Mouse (Mus musculus): ENCODE measurements at regions not wholly inside any gene's neighbourhood (a gene's known extent, or its start where the extent isn't known, plus 50 kb on each side); places are given as distances from the start of the nearest gene placed in this dataset.
"Not testable (repeated sequence)": the region's sequence is repeated elsewhere in the genome, so short reads cannot be mapped to it uniquely, and the experiment has no call there.

GRCm38 (mm10) chr12:3188734-3189275, 121.0 kb downstream of the Rab10 start:
- not testable (repeated sequence) for DNase-seq (ENCODE audit: low spot score)

GRCm38 (mm10) chr12:3188137-3188536, 121.6 kb downstream of the Rab10 start:
- no peak for DNase-seq (ENCODE audit: low spot score)

GRCm38 (mm10) chr12:3173325-3173724, 136.4 kb downstream of the Rab10 start:
- DNase-seq (ENCODE audit: low spot score) = no peak

- not testable (repeated sequence) for DNase-seq (ENCODE audit: low spot score)
These were observed 140.0 kb downstream of the Rab10 start for GRCm38 (mm10) chr12:3169705-3170287.

DNA sequence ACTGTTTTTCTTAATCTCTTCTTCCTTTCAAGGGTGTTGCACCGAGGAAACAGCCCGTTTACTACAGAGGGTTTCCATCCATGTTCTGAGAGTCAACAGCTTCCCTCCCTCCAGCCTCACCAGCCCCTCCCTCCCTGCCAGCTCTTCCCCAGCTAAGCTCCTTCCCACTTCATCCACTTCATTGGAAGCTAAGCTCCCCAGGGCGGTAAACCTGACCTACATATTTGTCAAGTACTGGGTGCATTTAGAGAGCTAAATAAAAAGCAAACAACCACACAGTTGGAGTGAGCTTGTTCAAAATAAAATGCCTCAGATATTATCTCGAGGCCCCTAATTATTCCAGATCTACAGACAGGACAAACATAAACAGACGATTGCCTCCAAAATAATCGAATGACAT, 148.1 kb downstream of the Rab10 start:
- DNase-seq (ENCODE audit: low spot score) = not testable (repeated sequence)

DNA sequence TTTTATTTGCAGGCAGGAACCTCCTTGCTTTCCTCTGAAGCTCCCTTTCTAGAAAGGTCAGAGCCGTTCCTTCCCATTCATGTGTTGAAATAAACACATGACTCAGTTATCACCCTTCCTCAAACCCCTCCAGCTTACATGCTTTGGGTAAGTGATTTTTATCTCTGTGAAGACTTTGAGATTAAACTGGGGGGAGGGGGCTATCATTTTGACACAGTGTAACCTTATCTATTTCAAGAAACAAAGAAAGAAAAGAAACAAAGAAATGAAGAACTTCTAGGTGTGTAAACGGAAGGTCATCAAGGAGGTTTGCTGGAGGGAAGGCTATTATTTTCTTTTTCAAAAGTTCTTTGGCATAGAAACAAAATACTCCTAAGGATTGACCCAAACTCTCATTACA, 151.0 kb downstream of the Rab10 start:
- not testable (repeated sequence) for DNase-seq (ENCODE audit: low spot score)

GRCm38 (mm10) chr12:3153705-3154104, 156.1 kb downstream of the Rab10 start:
- not testable (repeated sequence) for DNase-seq (ENCODE audit: low spot score)

GRCm38 (mm10) chr12:3132553-3132952, 177.2 kb downstream of the Rab10 start:
- DNase-seq (ENCODE audit: low spot score) = not testable (repeated sequence)

DNA sequence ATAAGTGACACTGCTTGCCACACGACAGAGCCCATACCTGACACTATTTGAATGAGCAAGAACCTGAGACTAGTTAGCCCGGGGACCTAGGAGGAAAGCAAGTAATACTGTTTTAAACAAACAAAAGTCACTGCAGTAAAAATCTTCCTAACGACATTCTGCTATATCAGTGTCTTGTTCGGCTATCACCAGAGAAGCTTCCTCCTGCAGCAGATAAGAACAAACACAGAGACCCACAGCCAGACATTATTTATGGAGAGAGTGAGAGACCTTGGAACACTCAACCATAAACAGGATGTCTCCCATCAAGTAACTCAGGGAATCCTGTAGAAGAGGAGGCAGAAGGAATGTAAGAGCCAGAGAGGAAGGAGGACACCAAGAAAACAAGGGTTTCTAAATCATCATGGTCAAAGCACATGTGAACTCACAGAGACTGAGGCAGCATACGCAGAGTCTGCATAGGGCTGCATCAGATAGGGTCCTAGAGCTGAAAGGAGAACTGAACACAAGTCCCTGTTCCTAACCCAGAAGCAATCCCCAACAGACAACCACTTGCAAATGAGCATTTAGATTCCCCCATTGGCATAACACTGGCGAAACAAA, 178.5 kb downstream of the Rab10 start:
- DNase-seq (ENCODE audit: low spot score) = not testable (repeated sequence)

- not testable (repeated sequence) for DNase-seq (ENCODE audit: low spot score)
These were observed 182.4 kb downstream of the Rab10 start for GRCm38 (mm10) chr12:3127336-3127735.

- DNase-seq (ENCODE audit: low spot score) = no peak
These were observed 185.7 kb downstream of the Rab10 start for GRCm38 (mm10) chr12:3124036-3124435.

DNA sequence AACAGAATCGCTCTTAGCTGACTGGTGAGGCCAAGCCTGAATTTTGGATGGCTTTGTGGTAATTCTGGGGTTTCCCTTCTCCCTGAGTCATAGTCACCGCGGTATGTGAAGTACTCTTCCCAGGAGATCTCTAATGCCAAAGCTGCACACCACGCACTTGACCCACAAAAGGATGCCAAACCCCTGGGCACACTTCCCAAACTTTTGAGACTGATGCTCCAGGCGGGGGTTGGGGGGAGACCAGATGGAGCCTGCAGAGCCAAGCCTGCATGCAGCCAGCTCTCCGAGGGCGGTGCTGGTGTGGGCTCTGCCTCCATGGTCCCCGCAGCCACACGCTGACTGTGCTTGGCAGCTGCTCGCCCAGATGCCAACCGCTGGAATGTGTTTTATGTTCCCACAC, 199.2 kb downstream of the Rab10 start:
- not testable (repeated sequence) for DNase-seq (ENCODE audit: low spot score)

DNA sequence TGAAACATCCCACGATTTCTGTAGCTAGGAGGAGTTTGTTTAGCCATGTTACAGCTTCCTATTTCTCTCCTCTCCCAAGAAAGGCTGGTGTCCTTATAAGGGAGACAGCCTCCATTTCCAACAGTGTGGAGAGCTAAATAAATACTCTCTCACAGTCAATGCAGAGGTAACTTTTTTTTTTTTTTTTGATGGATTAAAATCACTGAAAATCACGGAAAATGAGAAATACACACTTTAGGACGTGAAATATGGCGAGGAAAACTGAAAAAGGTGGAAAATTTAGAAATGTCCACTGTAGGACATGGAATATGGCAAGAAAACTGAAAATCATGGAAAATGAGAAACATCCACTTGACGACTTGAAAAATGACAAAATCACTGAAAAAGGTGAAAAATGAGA, 200.1 kb downstream of the Rab10 start:
- DNase-seq (ENCODE audit: low spot score) = peak; percentile 99

- not testable (repeated sequence) for DNase-seq (ENCODE audit: low spot score)
These were observed 207.8 kb downstream of the Rab10 start for GRCm38 (mm10) chr12:3101963-3102362.

GRCm38 (mm10) chr12:3098175-3098574, 211.6 kb downstream of the Rab10 start:
- peak; percentile 2 for DNase-seq (ENCODE audit: low spot score)

DNA sequence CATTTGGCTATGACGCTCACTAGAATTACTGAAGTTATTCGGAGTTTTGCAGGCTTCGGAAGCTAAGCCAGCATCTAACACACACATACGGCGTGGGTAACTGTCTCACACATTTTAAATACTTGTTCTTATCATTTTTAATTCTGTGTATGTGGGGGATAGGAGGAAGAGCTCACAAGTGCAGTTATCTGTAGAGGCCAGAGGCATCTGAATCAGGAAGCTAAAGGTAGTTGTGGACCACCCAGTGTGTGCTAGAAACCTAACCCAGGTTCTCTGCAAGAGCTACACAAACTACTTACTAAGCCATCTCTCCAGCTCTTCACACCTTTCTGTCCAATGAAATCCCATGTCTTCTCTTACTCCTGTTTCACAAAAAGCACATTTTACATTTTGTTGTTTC, 215.3 kb downstream of the Rab10 start:
- DNase-seq (ENCODE audit: low spot score) = no peak

- DNase-seq (ENCODE audit: low spot score) = not testable (repeated sequence)
These were observed 216.8 kb downstream of the Rab10 start for GRCm38 (mm10) chr12:3092974-3093373.

DNA sequence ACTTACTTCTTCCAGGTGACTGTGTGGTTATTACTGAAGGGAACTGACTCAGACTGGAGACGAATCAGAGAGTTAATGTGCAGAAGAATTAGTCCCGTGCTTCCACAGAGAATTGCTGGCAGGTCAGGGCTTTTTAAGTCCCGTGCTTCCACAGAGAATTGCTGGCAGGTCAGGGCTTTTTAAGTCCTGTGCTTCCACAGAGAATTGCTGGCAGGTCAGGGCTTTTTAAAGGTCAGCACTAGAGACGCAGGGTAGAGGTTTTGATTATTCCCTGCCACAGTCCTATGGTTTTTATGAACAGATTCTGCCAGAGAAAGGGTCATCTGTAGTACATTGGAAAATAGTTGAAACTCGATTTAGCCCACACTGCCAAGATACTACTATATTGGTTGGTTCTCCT, 260.2 kb downstream of the Rab10 start:
- DNase-seq (ENCODE audit: low spot score) = not testable (repeated sequence)

DNA sequence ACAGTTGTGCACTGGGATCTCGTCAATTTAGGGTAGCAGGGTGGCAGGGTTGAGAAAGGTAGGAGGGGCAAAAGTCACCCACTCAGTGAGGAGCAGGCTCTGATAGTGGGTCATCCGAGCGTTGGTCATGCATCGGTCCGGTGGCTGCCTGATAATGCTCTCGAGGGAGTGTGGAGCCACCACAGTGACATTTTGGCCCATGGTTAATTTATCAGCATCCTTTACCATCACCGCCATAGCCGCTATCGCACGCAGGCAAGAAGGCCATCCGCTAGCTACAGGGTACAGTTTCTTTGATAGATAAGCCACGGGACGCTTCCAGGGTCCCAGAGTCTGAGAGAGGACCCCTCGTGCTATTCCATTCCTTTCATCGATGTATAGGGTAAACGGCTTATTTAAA, 291.3 kb downstream of the Rab10 start:
- DNase-seq (ENCODE audit: low spot score) = not testable (repeated sequence)

DNA sequence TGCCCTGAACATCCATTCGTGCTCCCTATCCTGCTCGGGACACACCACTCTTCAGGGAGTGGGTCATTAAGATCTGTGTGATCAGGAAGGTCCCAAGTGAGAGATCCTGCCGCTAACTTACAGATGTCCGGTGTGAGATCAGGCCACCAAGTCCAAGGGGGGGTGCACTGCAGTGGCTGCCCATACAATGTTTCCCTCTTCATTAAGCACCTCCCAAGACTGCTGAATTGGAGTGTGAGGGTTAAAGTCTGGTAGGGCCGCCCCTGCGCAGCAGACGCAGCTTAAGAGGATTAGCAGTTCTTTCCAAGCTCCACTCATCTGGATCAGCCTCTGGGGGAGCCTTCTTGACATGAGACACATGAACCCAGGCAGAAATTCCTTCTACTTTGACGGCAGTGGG, 293.0 kb downstream of the Rab10 start:
- DNase-seq (ENCODE audit: low spot score) = not testable (repeated sequence)
